Comparison of ENCODE assay signal across 17 mouse cellular contexts in the genomic region with DNA sequence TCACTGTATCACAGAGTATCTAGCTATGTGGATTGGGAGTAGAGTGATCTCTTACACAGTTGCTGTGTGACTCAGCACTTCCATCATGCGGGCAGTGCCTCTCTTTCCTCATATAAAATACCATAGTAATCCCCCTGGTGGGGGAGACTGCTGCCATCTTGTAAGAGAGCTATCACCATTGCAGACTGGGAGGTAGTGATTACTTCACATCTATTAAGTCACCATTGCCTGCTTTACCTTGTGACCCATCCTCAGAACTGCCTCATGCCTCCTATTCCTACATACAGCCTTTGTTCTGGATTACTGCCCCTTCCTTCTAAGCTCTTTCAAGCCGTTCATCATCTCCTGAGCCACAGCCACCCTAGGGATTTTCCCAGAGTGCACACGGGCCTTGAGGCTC.
"Had no signal": no experiment of that assay in that cellular context is flagged by ENCODE, and none has a peak within 500 bp of the region (broad histone marks: within the 10 kb centered on the region; RNA-seq: fewer than 3 reads in every experiment).

No protein-coding gene starts in this region.

- DNase-seq: kidney, adult 9 months; kidney, postnatal 14 days; kidney, postnatal 4 days; layer of hippocampus, adult 9-11 months; liver; liver, postnatal 0 days; lung, embryonic 14.5 days; midbrain, embryonic 14.5 days; thymus, adult 18-20 months; thymus, postnatal 36 days had no signal

- H3K27me3 ChIP-seq: limb, embryonic 13.5 days; neural tube, embryonic 12.5 days had no signal

- H3K9ac ChIP-seq: limb, embryonic 13.5 days; liver, embryonic 14.5 days; liver, postnatal 0 days; lung, embryonic 14.5 days; neural tube, embryonic 12.5 days had no signal

- H3K4me1 ChIP-seq: midbrain, embryonic 10.5 days; neural tube, embryonic 12.5 days had no signal

- H3K27ac ChIP-seq: limb, embryonic 10.5 days; limb, embryonic 13.5 days; liver, embryonic 14.5 days; macrophage; midbrain, embryonic 10.5 days; neural tube, embryonic 12.5 days had no signal

- H3K4me2 ChIP-seq: limb, embryonic 13.5 days; lung, embryonic 14.5 days; neural tube, embryonic 12.5 days had no signal

- H3K4me3 ChIP-seq: limb, embryonic 10.5 days; limb, embryonic 13.5 days; midbrain, embryonic 10.5 days; neural tube, embryonic 12.5 days had no signal

- H3K36me3 ChIP-seq: neural tube, embryonic 12.5 days had no signal

- H3K9me3 ChIP-seq: limb, embryonic 10.5 days; limb, embryonic 13.5 days; midbrain, embryonic 10.5 days; neural tube, embryonic 12.5 days had no signal

- ATAC-seq: liver, postnatal 0 days; lung, postnatal 0 days had no signal
